Comparison of ENCODE assay signal across 8 mouse cellular contexts in the genomic region with DNA sequence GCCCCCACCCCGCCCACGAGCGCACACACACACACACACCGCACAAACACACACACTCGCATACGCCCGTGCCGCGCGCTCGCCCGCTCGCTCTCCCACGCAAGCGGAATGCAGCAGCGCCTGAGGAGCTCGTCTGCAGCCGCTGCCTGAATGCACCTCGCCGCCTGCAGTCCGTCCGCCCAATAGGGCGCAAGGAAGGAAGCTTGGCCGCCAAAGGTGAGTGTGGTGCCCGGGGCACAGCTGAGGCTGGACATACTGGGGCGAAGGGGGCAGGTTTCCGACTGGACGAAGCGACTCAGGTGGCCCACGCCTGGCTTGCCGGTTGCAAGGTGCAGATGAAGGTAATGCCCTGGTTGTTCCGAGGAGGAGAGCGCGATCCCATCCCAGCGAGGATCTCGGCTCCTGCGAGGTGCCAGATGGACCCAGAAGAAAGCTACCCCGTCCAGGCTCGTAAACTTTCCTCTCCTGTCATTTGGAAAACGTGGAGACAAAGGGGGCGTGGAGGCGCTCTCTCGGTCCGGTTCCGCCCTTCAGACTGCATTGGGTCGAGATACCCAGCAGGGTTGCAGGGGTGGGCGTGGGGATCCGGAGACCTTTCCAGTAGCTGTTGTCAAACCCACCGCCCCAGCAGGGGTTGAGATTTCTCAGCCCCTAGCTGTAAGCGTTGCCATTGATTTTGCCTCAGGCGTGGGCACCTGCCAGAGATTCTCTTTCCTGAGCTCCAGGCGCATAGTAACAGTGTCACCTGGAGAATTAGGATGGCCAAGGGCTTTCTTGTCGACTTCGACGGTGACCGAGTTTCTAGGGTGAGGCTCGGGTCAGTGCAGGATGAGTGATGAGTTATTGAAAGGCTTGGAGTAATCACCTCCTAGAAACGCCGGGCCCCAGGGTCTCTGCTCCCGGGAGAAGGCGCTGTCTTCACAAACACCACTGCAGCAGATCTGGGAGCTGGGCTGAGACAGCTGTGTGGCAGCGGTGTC. TPM values are rescaled to one million over a fixed set of nuclear protein-coding genes. Genes with fewer than 3 reads are reported as not detected.
DNase-seq lines count a peak whose midpoint lies in the region; ATAC-seq and TF ChIP-seq lines count a peak whose summit lies in the region.

No protein-coding gene starts in this region.

- peak; percentile 60 for ATAC-seq in liver, postnatal 0 days

- peaks cover 13% of the 10 kb centered on the region; the same call in 1 of the 2 replicates for H3K27me3 ChIP-seq in liver, postnatal 0 days (ENCODE audit: insufficient read depth, low read length)

- WGBS in liver, postnatal 0 days (ENCODE audit: insufficient replicate concordance): 3% methylated on average over 62 of the region's 62 CpGs

- H3K4me1 ChIP-seq in liver, postnatal 0 days (ENCODE audit: insufficient read depth): no peaks in the 10 kb centered on the region

- intact Hi-C loops in heart, postnatal 10 days (cut with DNase I): loop anchor here (5.0 kb wide), 1 partner anchor 282 kb away; no protein-coding TSS in a partner anchor

- no peaks in the 10 kb centered on the region for H3K36me3 ChIP-seq in liver, postnatal 0 days (replicated peaks; ENCODE audit: insufficient read depth, low read length)

- peak; percentile 28 for DNase-seq in layer of hippocampus, adult 11-12 months (ENCODE audit: low spot score)
- no peak for DNase-seq in layer of hippocampus, adult 9-10 months (ENCODE audit: low spot score)
- peak; percentile 11 for DNase-seq in embryo, embryonic 11.5 days (ENCODE audit: low read depth, low spot score)
- DNase-seq in heart, postnatal 10 days: peak; percentile 32 to 39
- peak; percentile 56 to 73 for DNase-seq in kidney, postnatal 4 days
- DNase-seq in liver, postnatal 0 days: peak; percentile 35
- DNase-seq in right cerebral cortex, postnatal 14 days: peak; percentile 55
- no peak for DNase-seq in natural killer cell, adult 2 months (ENCODE audit: low spot score in 2 of 2)

- TF ChIP-seq CTCF in liver, postnatal 0 days (IDR thresholded peaks at IDR 0.05; ENCODE audit: low read depth): 0 out of 2 replicates have a peak, but pooled peaks have one; percentile 6

- peak overlapping the region; percentile 79 for H3K4me2 ChIP-seq in liver, postnatal 0 days (ENCODE audit: low read depth, low read length)

- no peak for TF ChIP-seq EP300 in liver, postnatal 0 days (IDR thresholded peaks at IDR 0.05; ENCODE audit: low read depth)

- no peak overlapping the region for H3K27ac ChIP-seq in liver, postnatal 0 days (ENCODE audit: low read depth)

- no peaks in the 10 kb centered on the region for H3K9me3 ChIP-seq in liver, postnatal 0 days (ENCODE audit: low read length)

- H3K4me3 ChIP-seq in liver, postnatal 0 days (ENCODE audit: low read depth, low read length): peak overlapping the region; percentile 55

- peak overlapping the region; percentile 38 for H3K9ac ChIP-seq in liver, postnatal 0 days (replicated peaks)

RNA-seq across cellular contexts. Expression of gene Plppr1, which starts 0.6 kb away (rescaled TPM):
- total RNA-seq in heart, postnatal 10 days (2021): under 1 TPM; 0.89 to 0.99 TPM
- polyA plus RNA-seq in liver, postnatal 0 days (2015; fragmentation: Nextera tagmentation; extraction: Ambion mirVana): 5.0 and 5.8 TPM in 2 replicates

Comparison
In these comparisons a context has a peak if more than half of its experiments do, and no peak if none do; other contexts are left out.
1. DNase-seq: peak in layer of hippocampus, adult 11-12 months (single experiment), embryo, embryonic 11.5 days (single experiment), heart, postnatal 10 days (2 of 2), kidney, postnatal 4 days (2 of 2), liver, postnatal 0 days (single experiment) and right cerebral cortex, postnatal 14 days (single experiment); none in layer of hippocampus, adult 9-10 months (single experiment) and natural killer cell, adult 2 months (0 of 2).